Mouse (Mus musculus) liver, adult 10 weeks (tissue): ENCODE measurements around the gene Cacybp. TPM values are rescaled to one million over a fixed set of nuclear protein-coding genes. Genes with fewer than 3 reads are reported as not detected.

Experiments
- polyA plus RNA-seq: library from polyadenylated mRNA; stranded (reverse); fragments of 350-450 nt; fragmentation: Illumina TruSeq; extraction: RNeasy Lipid Tissue Mini Kit (QIAGEN cat#74804); gene quantifications from one replicate; pipeline ENCODE4 v1.2.3, GENCODE M21; 2014; ENCODE audit warnings: low read depth, low replicate concordance

Gene Cacybp
- polyA plus RNA-seq = 91.0 TPM

GRCm38 (mm10) chr1:160212703-160213669, at the start of gene Cacybp:
Gene Cacybp, minus strand, starts transcription at chr1:160212875.

DNA sequence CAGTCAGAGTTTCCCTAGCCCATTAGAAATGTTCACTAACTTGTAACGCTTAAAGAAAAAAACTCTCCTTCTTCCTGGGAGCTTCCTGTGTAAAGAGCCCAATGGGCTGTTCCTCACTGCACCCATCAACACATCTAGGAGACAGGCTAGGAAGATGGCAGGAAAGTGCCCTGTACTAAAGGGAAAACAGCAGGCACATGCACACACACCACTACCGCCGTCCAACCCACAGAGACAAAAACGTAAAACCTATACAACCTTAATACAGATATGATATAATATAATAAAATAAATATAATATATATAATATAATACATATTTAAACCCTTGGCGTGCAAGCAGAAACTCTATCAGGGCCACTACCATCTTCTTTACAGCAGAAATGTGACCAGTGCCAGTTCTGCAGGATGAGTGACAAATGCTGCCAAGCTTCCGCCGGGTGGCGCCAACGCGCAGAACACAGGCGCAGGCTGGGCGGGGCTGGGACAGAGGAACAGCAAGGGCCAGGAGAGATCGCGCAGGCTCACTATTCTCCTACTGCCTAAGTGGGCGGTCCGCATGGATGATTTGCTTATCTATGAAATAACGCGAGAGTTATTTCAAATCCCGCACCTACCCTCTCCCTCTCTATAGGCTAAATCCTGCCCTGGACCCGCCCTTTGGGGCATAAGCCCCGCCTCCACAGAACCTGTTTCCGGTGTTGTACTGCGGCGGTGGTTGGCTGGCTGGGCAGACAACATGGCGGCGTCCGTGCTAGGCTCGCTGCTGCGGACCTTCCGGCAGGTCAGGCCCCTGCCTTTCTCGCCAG, 17.9 kb downstream of the Cacybp start, which contains the start of gene Mrps14:
TSS of gene Mrps14 (plus strand) at position 687 of the 808 bp plus-strand sequence.

GRCm38 (mm10) chr1:160153480-160153879, 59.2 kb downstream of the Cacybp start, which contains the start of gene Tnn:
Gene Tnn, minus strand, starts transcription at chr1:160153580.

Other genes with a start within 250 kb of the Cacybp start
- 7.2 TPM for gene 4930523C07Rik, start 168.5 kb downstream of the Cacybp start, polyA plus RNA-seq
- gene Tnn, start 59.3 kb downstream of the Cacybp start, polyA plus RNA-seq = not detected
- 37.1 TPM for gene Mrps14, start 17.7 kb downstream of the Cacybp start, polyA plus RNA-seq